Mouse (Mus musculus): ENCODE measurements around the gene B230307C23Rik. TPM values are rescaled to one million over a fixed set of nuclear protein-coding genes. Genes with fewer than 3 reads are reported as not detected.
"Not testable (repeated sequence)": the region's sequence is repeated elsewhere in the genome, so short reads cannot be mapped to it uniquely, and the experiment has no call there.

The B230307C23Rik gene
- 14.0 and 15.1 TPM in 2 replicates for polyA plus RNA-seq (2012; rRNA removed)

GRCm38 (mm10) chr16:97996616-97997382 is at the start of gene B230307C23Rik:
B230307C23Rik (plus strand) TSS chr16:97997315.
- DNase-seq (ENCODE audit: low spot score), result peak; percentile 61

GRCm38 (mm10) chr16:97948836-97949235 is 48.3 kb upstream of the B230307C23Rik start:
- no peak for DNase-seq (ENCODE audit: low spot score)

DNA sequence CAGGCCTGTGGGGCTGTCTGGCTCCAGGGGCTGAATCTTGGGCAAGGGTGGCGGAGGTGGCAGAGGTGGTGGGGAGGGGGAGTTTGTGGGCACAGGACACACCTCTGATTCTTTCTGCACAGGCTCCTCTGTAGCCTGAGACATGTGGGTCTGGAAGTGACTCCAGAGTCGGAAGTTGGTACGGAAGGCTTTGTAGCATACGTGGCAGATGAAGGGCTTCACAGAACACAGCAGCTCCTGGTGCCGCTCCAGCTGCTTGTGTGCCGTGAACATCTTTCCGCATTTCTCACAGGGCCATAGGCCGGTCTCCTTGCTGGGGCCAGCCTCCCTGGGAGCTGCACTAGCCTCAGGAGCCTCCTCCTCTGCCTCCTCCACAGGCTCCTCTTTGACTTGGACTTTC is 47.1 kb upstream of the B230307C23Rik start:
- DNase-seq (ENCODE audit: low spot score), result no peak

DNA sequence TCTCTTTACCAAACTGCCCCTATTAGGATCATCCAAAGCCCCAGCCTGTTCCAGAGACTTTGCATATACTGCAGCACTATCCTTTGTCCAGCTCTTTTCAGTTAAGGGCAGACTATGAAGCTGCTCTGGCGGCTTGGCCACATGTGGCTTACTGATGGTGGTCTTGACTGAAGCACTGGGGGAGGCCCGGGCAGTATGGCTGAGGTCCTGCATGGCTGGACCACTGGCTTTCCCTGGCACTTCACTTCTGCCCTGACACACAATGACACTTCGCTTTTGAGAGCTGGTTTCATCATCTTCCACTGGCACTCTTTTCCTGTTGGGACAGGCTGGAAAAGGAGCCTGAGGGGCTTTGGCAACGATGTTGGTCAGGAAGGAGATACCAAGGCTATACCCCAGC is 44.7 kb upstream of the B230307C23Rik start:
- DNase-seq (ENCODE audit: low spot score), result no peak

DNA sequence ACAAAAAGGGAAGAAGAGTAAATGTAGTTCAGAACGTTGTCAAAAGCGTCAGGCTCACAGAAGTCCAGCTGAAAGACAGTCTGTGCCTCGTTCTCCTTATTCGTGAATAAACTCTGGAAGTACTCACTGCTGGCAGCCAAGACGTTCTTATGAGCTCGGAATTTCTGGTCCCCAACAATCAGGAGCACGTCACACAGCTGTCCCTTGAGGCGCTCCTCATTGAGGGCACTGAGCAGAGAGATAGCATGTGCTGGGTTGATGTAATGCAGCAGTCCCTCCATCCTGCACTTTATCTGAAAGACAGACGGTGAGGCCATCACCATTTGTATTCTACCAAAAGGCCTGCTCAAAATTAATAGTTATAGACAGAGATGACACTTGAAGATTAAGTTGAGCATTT is 44.3 kb upstream of the B230307C23Rik start:
- no peak for DNase-seq (ENCODE audit: low spot score)

- DNase-seq (ENCODE audit: low spot score), result no peak
Measured at GRCm38 (mm10) chr16:97953300-97953699, 43.8 kb upstream of the B230307C23Rik start.

DNA sequence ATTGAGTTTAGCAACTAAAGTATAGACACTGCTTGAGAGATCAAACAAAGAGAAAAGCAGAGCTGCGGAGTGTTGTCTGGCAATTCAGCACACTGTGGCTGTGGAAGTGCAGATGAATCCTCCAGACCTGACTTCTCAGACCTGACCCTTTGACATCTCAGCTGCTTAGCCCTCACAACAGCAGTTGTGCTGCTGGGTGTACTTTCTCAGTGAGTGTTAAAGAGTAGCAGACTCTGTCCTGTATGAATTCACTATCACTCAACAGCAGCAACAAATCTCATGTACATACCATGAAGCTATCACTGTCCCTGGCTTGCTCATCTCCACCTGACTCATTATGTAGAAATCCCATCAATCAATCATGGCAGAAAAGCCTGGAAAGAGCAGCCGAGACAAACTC is 41.1 kb upstream of the B230307C23Rik start:
- DNase-seq (ENCODE audit: low spot score), result no peak

- no peak for DNase-seq (ENCODE audit: low spot score)
Measured at GRCm38 (mm10) chr16:97957626-97958025, 39.5 kb upstream of the B230307C23Rik start.

- no peak for DNase-seq (ENCODE audit: low spot score)
Measured at GRCm38 (mm10) chr16:97958401-97958973, 38.6 kb upstream of the B230307C23Rik start.

DNA sequence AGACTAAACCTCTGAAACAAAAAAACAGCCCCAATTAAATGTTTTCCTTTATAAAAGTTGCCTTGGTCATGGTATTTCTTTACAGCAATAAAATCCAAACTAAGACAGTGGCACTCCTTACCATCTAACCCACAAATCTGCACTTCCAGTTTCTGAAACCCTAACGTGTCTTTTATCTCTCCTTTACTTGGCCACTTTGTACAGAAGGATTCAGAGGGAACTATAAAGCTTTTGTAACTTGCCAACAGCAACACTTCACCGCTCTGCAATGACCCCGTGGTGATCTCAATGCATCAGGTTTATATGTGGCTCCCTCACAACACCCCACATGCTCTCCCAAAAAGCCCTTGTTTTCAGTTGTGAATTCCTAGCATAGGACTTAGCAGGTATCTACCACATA is 36.8 kb upstream of the B230307C23Rik start:
- DNase-seq (ENCODE audit: low spot score), result no peak

GRCm38 (mm10) chr16:97961381-97962150 is 35.5 kb upstream of the B230307C23Rik start:
- DNase-seq (ENCODE audit: low spot score), result no peak

DNA sequence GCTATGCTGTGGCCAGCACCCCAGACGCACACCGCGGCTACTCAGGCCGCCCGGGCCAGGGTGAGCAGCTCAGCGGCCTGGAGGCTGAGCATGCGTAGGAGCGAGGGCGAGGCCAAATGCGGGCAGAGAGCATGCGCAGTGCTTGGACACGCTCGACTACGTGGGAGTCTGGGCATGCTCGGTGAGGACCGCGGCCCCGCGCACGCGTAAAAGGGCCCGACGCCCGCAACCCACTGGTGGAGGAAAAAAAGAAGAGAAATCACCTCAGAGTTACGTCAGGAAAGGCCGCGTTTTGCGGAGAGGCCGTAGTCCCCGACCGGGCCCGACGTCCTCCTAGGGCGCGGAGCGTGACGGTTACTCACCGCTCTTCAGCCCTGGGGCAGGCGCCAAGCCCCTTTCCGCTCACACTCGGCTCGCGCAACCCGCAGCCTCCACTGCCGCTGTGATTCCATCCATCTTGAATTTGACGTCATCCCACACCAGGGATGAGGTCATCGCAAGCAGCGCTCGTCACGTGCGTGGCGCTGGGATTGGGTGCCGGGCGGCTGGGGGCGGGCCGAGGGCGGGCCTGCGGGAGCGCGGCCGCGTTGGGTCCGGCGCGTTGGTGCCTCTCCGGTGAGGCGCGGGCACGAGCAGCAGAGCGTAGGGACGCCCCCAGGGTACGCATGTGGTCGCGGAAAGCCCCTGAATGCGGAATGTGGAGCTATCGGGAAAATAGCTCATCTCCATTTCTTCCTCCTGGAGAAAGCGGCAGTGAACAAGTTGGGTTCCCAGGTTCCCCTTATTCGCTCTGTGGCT is 34.8 kb upstream of the B230307C23Rik start, which contains the start of the genes C2cd2 and Zbtb21:
Gene C2cd2, minus strand, starts transcription at position 448 of the 798 bp plus-strand sequence.
Gene Zbtb21, minus strand, starts transcription at position 472 of the 798 bp plus-strand sequence.
- DNase-seq (ENCODE audit: low spot score), result peak; percentile 95

- DNase-seq (ENCODE audit: low spot score), result no peak
Measured at GRCm38 (mm10) chr16:97963956-97964540, 33.1 kb upstream of the B230307C23Rik start.

DNA sequence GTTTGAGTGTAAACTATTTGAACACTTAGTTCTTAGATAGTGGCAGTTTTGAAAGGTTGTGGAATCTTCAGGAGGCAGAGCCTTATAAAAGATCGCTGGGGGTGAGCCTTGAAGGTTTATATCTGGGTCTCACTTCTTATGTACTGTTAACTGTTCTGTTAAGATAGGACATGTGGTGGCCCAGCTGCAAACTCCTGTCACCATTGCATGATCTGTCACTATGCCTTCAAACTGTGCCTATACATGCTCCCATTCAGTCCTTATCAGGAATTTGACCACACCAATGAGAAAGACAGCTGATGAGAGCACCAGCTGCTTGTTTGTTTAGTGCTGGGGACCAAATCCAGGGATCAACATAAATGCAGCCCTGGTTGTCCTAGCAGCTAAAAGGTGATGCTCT is 19.8 kb upstream of the B230307C23Rik start:
- no peak for DNase-seq (ENCODE audit: low spot score)

DNA sequence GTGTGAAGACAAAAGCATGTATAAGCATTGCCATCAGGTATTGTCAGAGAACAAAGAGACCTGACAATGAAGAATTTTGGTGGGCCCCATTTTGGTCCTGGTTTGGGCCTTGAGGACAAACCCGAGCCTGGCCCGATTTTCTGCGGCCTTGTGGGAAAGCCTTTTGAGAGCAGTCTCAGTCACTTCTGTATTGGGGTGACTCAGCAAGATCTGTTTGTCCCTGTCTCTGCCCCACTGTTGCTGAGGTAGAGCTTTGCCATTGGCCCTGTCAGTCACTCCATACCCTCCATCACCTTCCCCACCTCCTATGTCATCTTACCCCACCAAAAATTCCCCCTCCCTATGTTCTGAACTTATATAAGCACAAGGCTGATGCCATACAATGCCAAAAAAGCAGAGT is 19.4 kb upstream of the B230307C23Rik start:
- DNase-seq (ENCODE audit: low spot score), result no peak

DNA sequence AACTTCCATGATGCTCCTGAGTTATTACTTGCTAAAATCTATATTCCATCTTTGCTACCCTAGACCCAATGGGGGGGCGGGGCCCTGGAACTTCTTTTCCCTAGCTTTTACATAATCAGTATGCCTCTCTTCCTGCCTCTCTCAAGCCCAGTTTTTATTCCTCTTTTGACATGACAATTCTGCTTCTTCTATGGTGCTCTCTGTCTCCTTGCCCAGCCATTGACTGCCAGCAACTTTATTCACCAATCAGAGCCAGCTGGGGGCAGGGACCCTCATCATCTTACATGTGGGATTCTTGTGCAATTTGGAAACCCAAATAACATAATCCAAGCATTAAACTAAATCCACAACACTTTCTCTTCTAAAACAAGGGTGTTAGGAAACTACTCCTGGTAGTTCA is 15.8 kb upstream of the B230307C23Rik start:
- no peak for DNase-seq (ENCODE audit: low spot score)

DNA sequence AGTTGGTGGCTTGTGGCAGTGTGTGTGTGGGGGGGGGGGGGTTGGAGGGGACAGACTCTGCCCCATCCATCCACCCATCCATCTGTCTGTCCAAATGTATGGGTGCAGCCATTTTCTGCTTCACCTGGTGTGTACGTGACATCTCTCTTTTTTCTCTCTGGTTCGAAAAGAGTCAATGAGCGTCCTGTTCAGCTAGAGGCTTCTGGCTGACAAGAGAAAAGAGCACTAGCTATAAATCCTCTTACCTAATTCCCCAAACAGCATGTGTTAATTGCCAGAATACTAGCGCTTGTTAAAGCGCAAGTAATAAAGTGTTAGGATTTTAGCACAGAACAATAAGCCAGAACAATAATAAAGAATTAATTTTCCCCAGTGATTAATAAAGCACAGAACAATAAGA is 12.5 kb upstream of the B230307C23Rik start:
- no peak for DNase-seq (ENCODE audit: low spot score)

- no peak for DNase-seq (ENCODE audit: low spot score)
Measured at GRCm38 (mm10) chr16:97991517-97991916, 5.6 kb upstream of the B230307C23Rik start.

GRCm38 (mm10) chr16:97992477-97992876 is 4.6 kb upstream of the B230307C23Rik start:
- not testable (repeated sequence) for DNase-seq (ENCODE audit: low spot score)

- DNase-seq (ENCODE audit: low spot score), result no peak
Measured at GRCm38 (mm10) chr16:97995849-97996615, 1.1 kb upstream of the B230307C23Rik start.

DNA sequence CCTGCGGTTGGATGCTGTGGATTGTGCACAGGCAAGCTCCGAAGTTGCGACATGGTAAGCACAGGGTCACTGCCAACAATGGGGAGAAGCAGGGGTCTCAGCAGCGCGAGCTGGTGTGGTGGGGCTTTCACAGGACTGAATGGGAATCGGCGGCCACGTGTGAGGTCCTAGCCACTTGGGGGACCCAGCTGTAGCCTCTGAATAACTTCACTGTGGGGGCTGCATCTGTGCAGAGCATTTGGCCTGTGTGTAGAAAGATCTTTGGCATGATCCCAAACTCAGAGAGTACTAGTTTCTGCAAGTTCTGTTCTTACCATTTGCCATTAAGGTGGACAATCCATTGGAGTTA is 242 bp downstream of the B230307C23Rik start:
- not testable (repeated sequence) for DNase-seq (ENCODE audit: low spot score)

All from urinary bladder, adult 2 months (tissue).